Mouse (Mus musculus): ENCODE data around the gene Itm2c.

- TF ChIP-seq CTCF (IDR thresholded peaks at IDR 0.05; ENCODE audit: low read depth, low read length) = no peak
- TF ChIP-seq GATA1 (IDR thresholded peaks at IDR 0.05; ENCODE audit: borderline replicate concordance, low read length) = no peak
Observed at GRCm38 (mm10) chr1:85887221-85887620, 6.9 kb upstream of the Itm2c start.

All from G1E (cell line).